28 mouse cellular contexts compared by ENCODE assay signal in genomic region chr10:103226646-103227045, GRCm38 (mm10). TPM values are rescaled to one million over a fixed set of nuclear protein-coding genes. Genes with fewer than 3 reads are reported as not detected.
"Had no signal": no experiment of that assay in that cellular context is flagged by ENCODE, and none has a peak within 500 bp of the region (broad histone marks: within the 10 kb centered on the region; RNA-seq: fewer than 3 reads in every experiment).

No protein-coding gene starts in this region.

- H3K4me3 ChIP-seq: heart, adult 2 months; heart, embryonic 13.5 days; heart, embryonic 15.5 days; hindbrain, embryonic 15.5 days; kidney, embryonic 15.5 days; limb, embryonic 13.5 days; limb, embryonic 15.5 days; liver, embryonic 12.5 days had no signal

- ATAC-seq: hindbrain, postnatal 0 days; intestine, embryonic 16.5 days; liver, embryonic 12.5 days had no signal

- H3K9ac ChIP-seq: heart, embryonic 13.5 days; heart, embryonic 15.5 days; hindbrain, embryonic 15.5 days; kidney, embryonic 15.5 days; limb, embryonic 13.5 days; limb, embryonic 15.5 days; liver, embryonic 12.5 days; liver, embryonic 14.5 days had no signal

- H3K27me3 ChIP-seq: heart, embryonic 13.5 days; heart, embryonic 15.5 days; hindbrain, embryonic 15.5 days; kidney, embryonic 15.5 days; limb, embryonic 13.5 days; limb, embryonic 15.5 days; liver, embryonic 12.5 days had no signal

- DNase-seq: gastrocnemius, postnatal 14 days; gastrocnemius, postnatal 36 days; heart, adult 11 months; heart, adult 2 months; heart, postnatal 14 days; heart, postnatal 36 days; kidney, adult 11 months; kidney, adult 2 months; kidney, adult 9 months; kidney, postnatal 10 days; kidney, postnatal 36 days; layer of hippocampus, adult 9-11 months; layer of hippocampus, postnatal 36 days; left cerebral cortex, postnatal 4 days had no signal

- H3K9me3 ChIP-seq: heart, embryonic 13.5 days; heart, embryonic 15.5 days; hindbrain, embryonic 15.5 days; kidney, embryonic 15.5 days; limb, embryonic 13.5 days; limb, embryonic 15.5 days; liver, embryonic 12.5 days had no signal

- H3K4me2 ChIP-seq: heart, embryonic 11.5 days; heart, embryonic 13.5 days; heart, embryonic 15.5 days; hindbrain, embryonic 15.5 days; kidney, embryonic 15.5 days; limb, embryonic 13.5 days; limb, embryonic 15.5 days; liver, embryonic 12.5 days had no signal

- H3K36me3 ChIP-seq: heart, embryonic 13.5 days; heart, embryonic 15.5 days; hindbrain, embryonic 15.5 days; kidney, embryonic 15.5 days; limb, embryonic 13.5 days; limb, embryonic 15.5 days; liver, embryonic 12.5 days had no signal

- H3K4me1 ChIP-seq: heart, embryonic 13.5 days; heart, embryonic 15.5 days; hindbrain, embryonic 15.5 days; kidney, embryonic 15.5 days; limb, embryonic 13.5 days; limb, embryonic 15.5 days; liver, embryonic 12.5 days had no signal

- H3K27ac ChIP-seq: heart, adult 2 months; heart, embryonic 13.5 days; heart, embryonic 15.5 days; hindbrain, embryonic 15.5 days; hindbrain, postnatal 0 days; kidney, embryonic 15.5 days; limb, embryonic 13.5 days; limb, embryonic 15.5 days; liver, embryonic 12.5 days; liver, embryonic 14.5 days had no signal

RNA-seq across cellular contexts. Expression of gene Lrriq1, which starts 9.5 kb away (rescaled TPM):
- polyA plus RNA-seq: heart, embryonic 13.5 days; heart, postnatal 0 days; large intestine, adult 2 months; liver, adult 2 months; liver, embryonic 12.5 days; liver, embryonic 14.5 days had no signal
